24 mouse cellular contexts compared by ENCODE assay signal in genomic region chr9:55408851-55409250, GRCm38 (mm10).
DNase-seq lines count a peak whose midpoint lies in the region; ATAC-seq and TF ChIP-seq lines count a peak whose summit lies in the region.
"Had no signal": no experiment of that assay in that cellular context is flagged by ENCODE, and none has a peak within 500 bp of the region (broad histone marks: within the 10 kb centered on the region; RNA-seq: fewer than 3 reads in every experiment).

No protein-coding gene starts in this region.

- no peak for TF ChIP-seq CTCF in brain, embryonic 14.5 days (IDR thresholded peaks at IDR 0.05; ENCODE audit: borderline replicate concordance, extremely low read depth, insufficient read depth, insufficient read length)

- H3K4me3 ChIP-seq in forebrain, embryonic 15.5 days, result no peak overlapping the region
- no peak overlapping the region for H3K4me3 ChIP-seq in forebrain, embryonic 16.5 days (replicated peaks; ENCODE audit: low read length)
- no peak overlapping the region for H3K4me3 ChIP-seq in midbrain, embryonic 16.5 days (ENCODE audit: low read depth, low read length)
- H3K4me3 ChIP-seq: forebrain, embryonic 10.5 days; heart, embryonic 13.5 days; kidney, embryonic 15.5 days; liver, embryonic 13.5 days; megakaryocyte, embryonic 14.5 days; stomach, embryonic 15.5 days had no signal

- H3K27me3 ChIP-seq in forebrain, embryonic 15.5 days, result no peaks in the 10 kb centered on the region
- no peaks in the 10 kb centered on the region for H3K27me3 ChIP-seq in forebrain, embryonic 16.5 days (replicated peaks; ENCODE audit: control insufficient read depth, insufficient read depth, low read length)
- no peaks in the 10 kb centered on the region for H3K27me3 ChIP-seq in midbrain, embryonic 16.5 days (ENCODE audit: control insufficient read depth, insufficient read depth, low read depth, low read length)
- H3K27me3 ChIP-seq: liver, embryonic 13.5 days; stomach, embryonic 15.5 days had no signal

- H3K36me3 ChIP-seq in forebrain, embryonic 15.5 days, result no peaks in the 10 kb centered on the region
- H3K36me3 ChIP-seq in forebrain, embryonic 16.5 days (ENCODE audit: control insufficient read depth, insufficient read depth), result no peaks in the 10 kb centered on the region
- H3K36me3 ChIP-seq in midbrain, embryonic 16.5 days (ENCODE audit: control insufficient read depth, insufficient read depth, low read length), result no peaks in the 10 kb centered on the region
- H3K36me3 ChIP-seq: forebrain, embryonic 10.5 days; heart, embryonic 13.5 days; kidney, embryonic 15.5 days; liver, embryonic 13.5 days; stomach, embryonic 15.5 days had no signal

- 37% methylated on average over 4 of the region's 4 CpGs for whole genome bisulfite sequencing in forebrain, embryonic 15.5 days
- WGBS in forebrain, embryonic 16.5 days, result 35% methylated on average over 4 of the region's 4 CpGs
- WGBS in midbrain, embryonic 16.5 days, result 8% methylated on average over 4 of the region's 4 CpGs

- H3K9ac ChIP-seq in forebrain, embryonic 15.5 days (replicated peaks), result no peak overlapping the region
- H3K9ac ChIP-seq in forebrain, embryonic 16.5 days (replicated peaks; ENCODE audit: low read depth, low read length), result no peak overlapping the region
- no peak overlapping the region for H3K9ac ChIP-seq in midbrain, embryonic 16.5 days (ENCODE audit: low read depth, low read length)
- H3K9ac ChIP-seq: heart, embryonic 13.5 days; kidney, embryonic 15.5 days; liver, embryonic 13.5 days; stomach, embryonic 15.5 days had no signal

- peak; percentile 30 for DNase-seq in lung, postnatal 10 days
- DNase-seq in lung, postnatal 25 days (ENCODE audit: low spot score), result no peak
- peak; percentile 53 for DNase-seq in brain, embryonic 14.5 days (ENCODE audit: low read depth)
- no peak for DNase-seq in spleen, adult 18-20 months
- DNase-seq in adrenal gland, postnatal 25 days, result no peak
- DNase-seq: cerebellum, adult 8-10 months; gastrocnemius, postnatal 14 days; heart, adult 18-20 months; heart, postnatal 14 days; kidney, adult 11 months; kidney, postnatal 36 days; layer of hippocampus, adult 9-11 months; liver, embryonic 13.5 days; lung, adult 2 months; lung, postnatal 36 days; thymus, postnatal 36 days had no signal

- no peak overlapping the region for H3K4me2 ChIP-seq in forebrain, embryonic 15.5 days (replicated peaks)
- H3K4me2 ChIP-seq in forebrain, embryonic 16.5 days (ENCODE audit: low read length), result no peak overlapping the region
- no peak overlapping the region for H3K4me2 ChIP-seq in midbrain, embryonic 16.5 days (ENCODE audit: low read length)
- H3K4me2 ChIP-seq: heart, embryonic 13.5 days; kidney, embryonic 15.5 days; liver, embryonic 13.5 days; stomach, embryonic 15.5 days had no signal

- no peaks in the 10 kb centered on the region for H3K9me3 ChIP-seq in forebrain, embryonic 15.5 days
- H3K9me3 ChIP-seq in forebrain, embryonic 16.5 days (ENCODE audit: control insufficient read depth, low read length), result no peaks in the 10 kb centered on the region
- H3K9me3 ChIP-seq in midbrain, embryonic 16.5 days (replicated peaks; ENCODE audit: control insufficient read depth, low read length, poor library complexity, severe bottlenecking), result no peaks in the 10 kb centered on the region
- H3K9me3 ChIP-seq: forebrain, embryonic 10.5 days; heart, embryonic 13.5 days; kidney, embryonic 15.5 days; liver, embryonic 13.5 days; megakaryocyte, embryonic 14.5 days; stomach, embryonic 15.5 days had no signal

- no peak for TF ChIP-seq POLR2A in brain, embryonic 14.5 days (IDR thresholded peaks at IDR 0.05; ENCODE audit: borderline replicate concordance, extremely low read depth, insufficient read depth, insufficient read length, poor library complexity, severe bottlenecking)

- 0 out of 2 replicates have a peak, but pooled peaks cover 4% of the 10 kb centered on the region for H3K4me1 ChIP-seq in forebrain, embryonic 15.5 days
- H3K4me1 ChIP-seq in forebrain, embryonic 16.5 days (replicated peaks; ENCODE audit: control insufficient read depth, insufficient read depth, low read length), result no peaks in the 10 kb centered on the region; the same call in 1 of the 2 replicates
- H3K4me1 ChIP-seq in midbrain, embryonic 16.5 days (ENCODE audit: control insufficient read depth, insufficient read depth, low read length), result 0 out of 2 replicates have a peak, but pooled peaks cover 6% of the 10 kb centered on the region
- H3K4me1 ChIP-seq: liver, embryonic 13.5 days; megakaryocyte, embryonic 14.5 days; stomach, embryonic 15.5 days had no signal

- H3K27ac ChIP-seq in forebrain, embryonic 15.5 days (replicated peaks), result no peak overlapping the region
- no peak overlapping the region for H3K27ac ChIP-seq in forebrain, embryonic 16.5 days (ENCODE audit: low read length)
- H3K27ac ChIP-seq in midbrain, embryonic 16.5 days (ENCODE audit: low read length), result no peak overlapping the region
- H3K27ac ChIP-seq: forebrain, embryonic 10.5 days; heart, embryonic 13.5 days; kidney, embryonic 15.5 days; liver, embryonic 13.5 days; stomach, embryonic 15.5 days had no signal

- ATAC-seq in forebrain, embryonic 15.5 days (replicated peaks), result 0 out of 2 replicates have a peak, but pooled peaks have one; percentile 19
- no peak for ATAC-seq in forebrain, embryonic 16.5 days
- ATAC-seq in midbrain, embryonic 16.5 days, result peak; percentile 39; the same call in 1 of the 2 replicates

Comparison
In these comparisons a context has a peak if more than half of its experiments do, and no peak if none do; other contexts are left out.
1. DNase-seq: peak in lung, postnatal 10 days (single experiment) and brain, embryonic 14.5 days (single experiment); none in lung, postnatal 25 days (single experiment), spleen, adult 18-20 months (0 of 2) and adrenal gland, postnatal 25 days (single experiment).